Mouse (Mus musculus): Measurements from ENCODE around the gene Gltpd2. TPM values are rescaled to one million over a fixed set of nuclear protein-coding genes. Genes with fewer than 3 reads are reported as not detected.
"Not testable (repeated sequence)": the region's sequence is repeated elsewhere in the genome, so short reads cannot be mapped to it uniquely, and the experiment has no call there.

Gene Gltpd2
- total RNA-seq, 2 experiments from 2014 or later, result not detected

GRCm38 (mm10) chr11:70524782-70525181 is 5.8 kb downstream of the Gltpd2 start:
- Histone ChIP-seq H3K27ac (peak overlapping the region; percentile 36; the same call in 1 of the 2 replicates), H3K4me3 (peak overlapping the region; percentile 75)
- no peak for TF ChIP-seq CTCF (conservative IDR thresholded peaks at IDR 0.05)
- DNase-seq (ENCODE audit: low spot score in 2 of 2), result no peak

- no peak for TF ChIP-seq CTCF (conservative IDR thresholded peaks at IDR 0.05)
- Histone ChIP-seq H3K4me3 (peak within 1 kb of the TSS; percentile 75), H3K27ac (peak within 1 kb of the TSS; percentile 84)
- peak; percentile 88 to 96 for DNase-seq (ENCODE audit: low spot score in 2 of 2)
These were observed 6.2 kb downstream of the Gltpd2 start, which contains the start of gene Psmb6 for GRCm38 (mm10) chr11:70525184-70525678. Psmb6 (plus strand) TSS chr11:70525367.

DNA sequence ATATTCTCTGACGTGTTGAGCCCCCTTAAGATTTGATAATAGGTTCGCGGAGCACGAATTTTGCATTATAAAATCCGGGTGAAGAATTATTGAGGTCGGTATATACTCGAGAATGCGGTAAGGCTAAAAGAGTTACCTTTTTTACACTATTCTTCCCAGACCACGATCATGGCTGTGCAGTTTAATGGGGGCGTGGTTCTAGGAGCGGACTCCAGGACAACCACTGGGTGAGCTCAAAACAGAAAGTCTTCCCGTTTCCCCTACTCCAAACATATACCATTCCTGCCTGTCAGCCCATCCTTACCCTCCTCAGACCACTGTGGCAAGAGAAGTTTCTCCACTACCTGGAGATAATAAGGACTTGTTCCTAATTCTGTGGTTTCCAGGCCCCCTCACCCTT is 6.7 kb downstream of the Gltpd2 start:
- H3K4me3 ChIP-seq, result peak overlapping the region; percentile 75
- peak overlapping the region; percentile 84 for H3K27ac ChIP-seq

DNA sequence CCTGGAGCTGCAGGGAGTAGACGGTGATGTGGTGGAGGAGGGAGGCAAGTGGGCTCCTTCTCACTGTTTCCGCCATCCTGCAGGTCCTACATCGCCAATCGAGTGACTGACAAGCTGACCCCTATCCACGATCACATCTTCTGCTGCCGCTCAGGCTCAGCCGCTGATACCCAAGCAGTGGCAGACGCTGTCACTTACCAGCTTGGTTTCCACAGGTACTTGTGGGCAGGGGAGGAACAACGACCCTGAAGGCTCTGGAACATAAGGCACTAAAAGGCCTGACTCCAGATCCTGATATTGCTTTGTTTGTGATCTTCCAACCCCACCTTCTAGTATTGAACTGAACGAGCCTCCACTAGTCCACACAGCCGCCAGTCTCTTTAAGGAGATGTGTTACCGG is 7.2 kb downstream of the Gltpd2 start:
- DNase-seq (ENCODE audit: low spot score in 2 of 2), result no peak
- Histone ChIP-seq H3K27ac (no peak overlapping the region), H3K4me3 (peak overlapping the region; percentile 75; the same call in 1 of the 2 replicates)
- no peak for TF ChIP-seq CTCF (conservative IDR thresholded peaks at IDR 0.05)

More for the DNA sequence above, 6.7 kb downstream of the Gltpd2 start:
- no peak for TF ChIP-seq CTCF (conservative IDR thresholded peaks at IDR 0.05)
- no peak for DNase-seq (ENCODE audit: low spot score in 2 of 2)

DNA sequence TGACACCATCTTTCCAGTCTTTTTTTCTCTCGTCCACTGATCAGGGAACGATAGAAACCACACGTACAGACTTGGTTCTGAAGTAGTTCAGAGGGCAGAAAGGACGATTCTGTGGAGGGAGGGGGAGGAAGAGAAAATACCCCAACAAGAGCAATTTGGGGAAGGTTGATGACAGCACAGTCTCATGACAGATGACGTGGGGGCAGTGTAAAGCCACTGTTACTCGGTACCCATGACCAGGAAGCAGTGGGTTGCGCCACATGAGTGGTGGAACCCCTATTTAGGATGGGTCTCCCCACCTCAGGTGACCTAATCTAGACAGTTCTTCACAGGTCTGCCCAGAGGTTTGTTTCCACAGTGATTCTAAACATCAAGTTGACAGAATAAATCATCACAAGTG is 9.6 kb downstream of the Gltpd2 start:
- DNase-seq (ENCODE audit: low spot score in 2 of 2), result no peak

GRCm38 (mm10) chr11:70531065-70531464 is 12.1 kb downstream of the Gltpd2 start:
- TF ChIP-seq CTCF (conservative IDR thresholded peaks at IDR 0.05), result peak; percentile 45
- not testable (repeated sequence) for H3K4me3 ChIP-seq; DNase-seq (ENCODE audit: low spot score in 2 of 2); H3K27ac ChIP-seq

More for the DNA sequence above, 9.6 kb downstream of the Gltpd2 start:
- TF ChIP-seq CTCF (conservative IDR thresholded peaks at IDR 0.05), result no peak
- Histone ChIP-seq H3K4me3 (no peak overlapping the region), H3K27ac (no peak overlapping the region)

DNA sequence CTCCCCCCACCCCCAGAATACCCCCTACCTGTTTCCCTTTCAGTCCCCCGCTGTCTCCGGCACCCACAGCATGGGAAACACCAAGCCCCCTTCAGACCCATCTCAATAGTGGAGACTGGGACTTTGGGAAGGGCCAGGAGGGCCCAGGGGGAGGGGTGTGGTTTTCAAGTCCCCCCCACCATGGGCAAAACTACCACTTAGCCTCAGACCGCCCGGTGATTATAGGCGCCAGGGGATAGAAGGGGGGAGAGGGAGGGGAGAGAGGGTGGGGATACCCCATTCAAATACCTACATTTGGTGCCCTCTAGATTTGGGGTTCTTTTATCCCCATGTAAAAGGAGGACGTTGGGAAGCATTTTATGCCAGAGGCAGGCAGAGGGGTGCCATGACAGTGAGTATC is 13.8 kb downstream of the Gltpd2 start, which contains the start of gene Gm40193:
Gene Gm40193, minus strand, starts transcription at position 101 of the 400 bp plus-strand sequence.
- no peak within 1 kb of the TSS for H3K27ac ChIP-seq

DNA sequence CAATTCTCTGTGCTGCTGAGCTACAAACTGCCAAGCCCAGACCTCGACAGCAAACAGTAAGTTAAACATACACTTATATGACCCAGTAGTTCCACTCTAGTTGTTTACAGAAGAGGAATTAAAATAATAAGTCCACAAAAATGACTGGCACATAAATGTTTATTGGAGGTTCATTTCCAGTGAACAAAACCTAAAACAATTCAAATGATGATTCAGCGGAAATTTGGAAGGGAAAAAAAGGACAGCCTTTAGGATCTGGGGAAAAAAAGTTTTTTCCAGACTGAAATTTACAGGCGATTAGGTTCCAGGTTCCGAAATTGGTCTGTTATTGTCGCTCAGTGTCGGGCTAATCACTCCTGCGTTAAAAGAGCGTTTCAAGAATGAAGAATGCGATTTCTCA is 20.4 kb downstream of the Gltpd2 start:
- H3K4me3 ChIP-seq, result peak overlapping the region; percentile 78
- H3K27ac ChIP-seq, result peak overlapping the region; percentile 83
- TF ChIP-seq CTCF (conservative IDR thresholded peaks at IDR 0.05), result no peak
- DNase-seq (ENCODE audit: low spot score in 2 of 2), result no peak

More for the DNA sequence above, 13.8 kb downstream of the Gltpd2 start, which contains the start of gene Gm40193:
- no peak within 1 kb of the TSS for H3K4me3 ChIP-seq
- TF ChIP-seq CTCF (conservative IDR thresholded peaks at IDR 0.05), result no peak
- DNase-seq (ENCODE audit: low spot score in 2 of 2), result no peak

DNA sequence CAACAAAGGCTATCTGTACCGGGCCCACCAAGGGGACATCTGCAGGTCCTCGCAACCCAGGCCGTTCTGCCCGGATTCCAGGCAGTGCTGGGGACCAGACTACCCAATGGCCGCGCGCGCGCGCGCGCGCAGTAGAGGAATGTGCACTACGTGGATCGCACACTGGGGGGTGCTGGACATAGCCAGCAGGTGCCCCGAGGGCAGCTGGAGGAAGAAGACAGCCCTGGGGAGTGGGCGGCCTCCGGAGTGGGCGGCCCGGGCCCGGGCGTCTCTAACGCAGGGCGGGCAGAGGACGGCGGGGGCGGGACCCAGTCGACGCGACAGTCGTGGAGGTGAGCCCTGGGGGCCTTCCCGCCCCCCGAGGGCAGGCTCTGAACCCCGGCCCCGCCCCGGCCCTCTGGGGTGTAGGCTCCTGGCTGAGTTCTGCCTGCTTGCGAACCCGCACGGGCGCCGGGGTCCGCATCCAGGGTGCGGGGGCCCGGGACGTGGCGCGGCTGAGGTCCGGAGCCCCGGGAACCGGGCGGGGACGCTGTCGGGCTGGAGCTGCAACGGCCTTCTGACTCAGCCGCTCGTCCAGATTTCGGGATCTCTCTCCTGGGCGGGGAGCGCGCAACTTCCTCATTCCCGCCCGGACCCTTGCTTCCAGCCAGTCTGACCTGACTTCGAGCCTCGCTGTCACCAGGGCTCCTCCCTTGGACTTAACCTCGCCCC is 21.0 kb downstream of the Gltpd2 start, which contains the start of gene Pld2:
Gene Pld2, plus strand, starts transcription at position 188 of the 711 bp plus-strand sequence.
- Histone ChIP-seq H3K4me3 (peak within 1 kb of the TSS; percentile 78), H3K27ac (peak within 1 kb of the TSS; percentile 83)
- peak; percentile 62 to 77 for DNase-seq (ENCODE audit: low spot score in 2 of 2)
- peak; percentile 80 for TF ChIP-seq CTCF (conservative IDR thresholded peaks at IDR 0.05)

- peak overlapping the region; percentile 83 for H3K27ac ChIP-seq
- H3K4me3 ChIP-seq, result peak overlapping the region; percentile 78
- no peak for TF ChIP-seq CTCF (conservative IDR thresholded peaks at IDR 0.05)
- DNase-seq (ENCODE audit: low spot score in 2 of 2), result no peak
These were observed 21.9 kb downstream of the Gltpd2 start for GRCm38 (mm10) chr11:70540928-70541327.

- peak overlapping the region; percentile 78 for H3K4me3 ChIP-seq
- peak overlapping the region; percentile 83 for H3K27ac ChIP-seq
- TF ChIP-seq CTCF (conservative IDR thresholded peaks at IDR 0.05), result no peak
- peak; percentile 33 to 39 for DNase-seq (ENCODE audit: low spot score in 2 of 2)
These were observed 22.4 kb downstream of the Gltpd2 start for GRCm38 (mm10) chr11:70541415-70541814.

GRCm38 (mm10) chr11:70544496-70544895 is 25.5 kb downstream of the Gltpd2 start:
- H3K27ac ChIP-seq, result no peak overlapping the region
- H3K4me3 ChIP-seq, result no peak overlapping the region
- no peak for DNase-seq (ENCODE audit: low spot score in 2 of 2)
- TF ChIP-seq CTCF (conservative IDR thresholded peaks at IDR 0.05), result no peak

- no peak overlapping the region for H3K4me3 ChIP-seq
- no peak for TF ChIP-seq CTCF (conservative IDR thresholded peaks at IDR 0.05)
- no peak for DNase-seq (ENCODE audit: low spot score in 2 of 2)
- no peak overlapping the region for H3K27ac ChIP-seq
These were observed 32.5 kb downstream of the Gltpd2 start for GRCm38 (mm10) chr11:70551526-70551925.
